Mouse (Mus musculus): ENCODE data around the gene Cdc26.

The Cdc26 gene

GRCm38 (mm10) chr4:62408601-62409282 is at the start of gene Cdc26, which contains the start of gene Prpf4:
Cdc26 (minus strand) TSS chr4:62408642.
Prpf4 (plus strand) TSS chr4:62408797.
- DNase-seq = peak; percentile 97

DNA sequence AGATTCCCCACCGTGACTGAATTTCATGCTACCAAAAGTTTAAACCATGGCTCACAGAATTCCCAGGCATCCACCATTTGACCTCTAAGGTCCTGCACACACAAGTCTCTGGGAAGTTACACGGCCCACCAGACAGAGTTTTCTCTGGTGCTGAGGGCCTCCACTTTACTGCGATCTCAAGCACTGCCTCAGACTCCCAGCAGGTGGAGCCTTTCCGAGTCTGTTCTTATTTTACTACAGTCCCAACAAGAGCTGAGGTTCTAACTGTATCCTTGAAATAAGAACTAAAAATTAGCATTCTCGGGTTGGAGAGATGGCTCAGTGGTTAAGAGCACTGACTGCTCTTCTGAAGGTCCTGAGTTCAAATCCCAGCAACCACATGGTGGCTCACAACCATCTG is 46.6 kb upstream of the Cdc26 start:
- peak; percentile 77 for DNase-seq

GRCm38 (mm10) chr4:62440986-62441385 is 32.5 kb upstream of the Cdc26 start:
- DNase-seq = no peak

DNA sequence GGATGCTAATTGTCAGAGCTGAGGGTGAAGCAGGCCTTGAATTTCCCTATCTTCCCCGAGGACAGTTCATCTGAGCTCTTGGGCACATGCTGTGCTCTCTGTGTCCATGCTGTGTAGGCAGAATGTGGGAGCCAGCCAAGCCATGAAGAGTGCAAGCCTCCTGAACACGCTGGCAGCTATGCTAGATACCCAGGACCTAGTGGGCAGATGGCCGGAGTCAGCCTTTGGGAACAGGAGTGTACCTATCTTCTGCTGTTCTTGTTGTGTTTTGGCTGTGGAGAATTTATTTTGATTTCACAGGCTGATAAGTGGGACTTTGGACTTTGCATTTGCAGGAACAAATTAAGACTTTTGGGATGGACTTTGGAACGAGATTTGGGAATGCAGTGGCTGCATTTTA is 32.1 kb upstream of the Cdc26 start:
- DNase-seq = no peak

DNA sequence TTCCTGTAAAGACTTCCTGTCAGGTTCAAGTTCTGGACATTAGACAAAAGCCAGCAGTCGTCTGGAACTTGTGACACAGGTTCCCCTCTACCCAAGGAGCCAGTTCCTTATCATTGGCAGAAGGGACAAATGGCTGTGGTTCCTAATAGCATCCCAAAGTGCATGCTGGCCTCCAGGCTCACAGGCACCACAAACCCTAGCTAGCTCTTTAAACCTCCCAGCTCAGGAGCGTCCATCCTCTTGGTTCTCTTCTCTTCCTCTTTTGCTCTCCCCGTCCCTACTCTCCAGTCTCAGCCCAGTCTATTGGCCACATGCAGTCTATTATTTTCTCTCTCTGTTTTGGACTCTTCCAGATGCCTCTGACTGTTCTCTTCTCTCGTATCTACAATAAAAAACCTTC is 31.4 kb upstream of the Cdc26 start:
- DNase-seq = no peak

DNA sequence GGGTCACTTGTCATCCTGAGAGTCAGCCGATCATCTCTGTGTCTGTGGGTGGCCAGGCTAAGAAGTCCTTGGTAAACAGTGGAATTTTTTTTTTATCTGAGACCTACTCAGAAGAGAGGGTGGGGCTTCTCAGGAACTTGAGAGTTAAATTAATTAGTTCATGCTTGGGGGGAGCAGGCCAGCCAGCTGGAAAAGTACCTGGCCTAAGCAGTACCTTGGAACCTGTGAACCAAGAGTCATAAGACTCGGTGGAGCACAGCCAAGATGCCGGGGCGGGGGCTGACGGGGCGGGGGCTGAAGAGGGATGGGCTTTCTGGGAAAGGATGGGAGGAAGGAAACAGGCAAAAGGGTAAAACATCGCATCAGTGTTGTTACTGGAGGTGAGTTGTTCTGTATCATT is 29.4 kb upstream of the Cdc26 start:
- no peak for DNase-seq

DNA sequence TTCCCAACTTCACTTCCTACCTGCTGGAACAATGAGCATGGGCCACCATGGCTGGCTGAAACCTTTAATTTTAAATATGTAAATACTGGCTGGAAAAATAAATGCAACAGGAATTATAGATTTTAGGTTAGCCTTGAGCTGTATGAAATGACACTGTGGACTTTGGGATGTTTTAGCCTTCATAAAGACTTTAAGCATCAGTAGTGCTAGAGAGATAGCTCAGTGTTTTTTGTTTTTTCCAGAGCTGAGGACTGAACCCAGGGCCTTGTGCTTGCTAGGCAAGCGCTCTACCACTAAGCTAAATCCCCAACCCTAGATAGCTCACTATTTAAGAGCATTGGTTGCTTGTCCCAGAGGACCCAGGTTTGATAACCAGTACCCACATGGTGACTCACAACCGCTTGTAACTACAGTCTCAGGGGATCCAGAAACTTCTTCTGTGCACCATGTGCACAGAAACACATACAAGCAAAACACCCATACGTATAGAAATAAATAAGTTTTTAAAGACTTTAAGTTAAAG is 28.9 kb upstream of the Cdc26 start:
- no peak for DNase-seq

DNA sequence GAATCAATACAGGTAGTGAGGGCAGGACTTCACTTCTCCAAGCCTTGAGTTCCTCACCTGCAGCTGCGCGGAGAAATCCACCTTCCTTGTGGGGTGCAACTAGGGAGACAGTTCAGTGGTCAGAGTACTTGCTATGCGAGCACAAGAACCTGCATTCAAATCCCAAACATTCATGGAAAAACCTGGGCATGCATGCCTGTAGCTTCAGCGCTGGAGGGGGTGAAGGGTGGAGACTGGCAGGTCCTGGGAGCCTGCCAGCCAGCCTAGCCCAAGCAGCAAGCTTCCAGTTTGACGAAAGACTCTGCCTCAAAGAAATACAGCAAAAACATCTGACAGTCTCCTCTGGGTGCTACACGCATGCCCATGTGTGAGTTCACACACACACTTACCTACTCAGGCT is 26.6 kb upstream of the Cdc26 start, which contains the start of gene Rnf183:
Gene Rnf183 (minus strand): TSS at position 172 of the 400 bp plus-strand sequence.
- DNase-seq = no peak

DNA sequence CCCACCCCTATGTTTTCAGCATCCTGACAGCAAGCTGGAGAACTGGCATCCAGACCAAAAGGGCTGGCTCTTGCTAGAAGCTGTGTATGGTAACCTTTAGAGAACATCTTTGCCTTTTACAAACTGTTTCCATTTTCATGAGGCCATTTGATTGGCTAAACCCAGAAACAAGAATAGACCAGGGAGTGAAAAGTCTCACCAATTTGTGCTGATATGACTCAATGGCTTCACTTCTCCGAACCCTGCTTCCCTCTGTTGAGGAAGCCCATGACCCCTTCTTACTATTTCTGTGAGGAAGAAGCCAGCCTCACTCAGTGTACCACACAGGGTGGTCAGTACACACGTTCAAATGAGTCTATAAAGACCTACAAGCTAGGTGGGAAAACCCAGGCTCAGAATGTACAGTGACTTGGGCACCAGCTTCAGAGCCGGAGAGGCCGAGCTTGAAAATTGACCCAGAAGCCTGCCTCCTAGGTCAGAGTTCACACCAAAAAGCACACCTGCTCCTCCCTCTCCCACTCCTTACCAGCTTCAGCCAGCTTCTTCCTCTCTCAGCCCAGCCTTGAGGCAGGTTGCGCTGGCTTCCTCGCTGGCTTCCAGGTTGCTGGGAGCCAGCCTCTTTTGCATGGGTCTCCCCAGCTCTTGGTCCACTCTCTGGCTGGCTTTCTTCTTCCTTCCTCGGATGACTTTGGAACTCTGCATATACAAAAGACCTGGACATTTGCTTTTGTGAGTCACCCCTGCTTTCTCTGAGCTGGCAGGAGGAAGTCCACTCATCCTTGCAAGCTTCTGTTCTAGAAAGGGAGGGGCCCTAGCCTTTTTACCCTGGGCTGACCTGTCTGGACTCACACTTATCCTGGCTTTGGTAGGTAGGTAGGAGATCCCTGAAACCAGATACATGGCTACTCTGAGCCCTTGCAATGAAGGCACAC is 25.8 kb upstream of the Cdc26 start:
- DNase-seq = no peak

DNA sequence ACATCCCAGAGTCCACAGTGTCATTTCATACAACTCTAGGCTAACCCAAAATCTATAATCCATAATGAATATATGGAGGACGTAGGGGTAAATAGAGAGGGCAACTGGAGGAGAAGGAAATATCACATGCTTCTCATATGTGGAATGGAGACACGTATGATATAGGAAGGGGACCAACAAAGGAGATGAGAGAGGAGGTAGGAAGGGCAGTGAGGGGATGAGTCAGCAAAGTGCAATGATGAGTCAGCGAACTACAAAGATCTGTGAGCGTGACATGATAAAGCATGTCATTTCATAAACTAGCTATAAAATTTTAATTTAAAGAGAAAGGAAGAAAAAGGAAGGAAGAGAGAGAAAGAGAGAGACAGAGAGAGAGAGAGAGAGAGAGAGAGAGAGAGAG is 23.1 kb upstream of the Cdc26 start:
- no peak for DNase-seq

GRCm38 (mm10) chr4:62430678-62431077 is 22.2 kb upstream of the Cdc26 start:
- no peak for DNase-seq

DNA sequence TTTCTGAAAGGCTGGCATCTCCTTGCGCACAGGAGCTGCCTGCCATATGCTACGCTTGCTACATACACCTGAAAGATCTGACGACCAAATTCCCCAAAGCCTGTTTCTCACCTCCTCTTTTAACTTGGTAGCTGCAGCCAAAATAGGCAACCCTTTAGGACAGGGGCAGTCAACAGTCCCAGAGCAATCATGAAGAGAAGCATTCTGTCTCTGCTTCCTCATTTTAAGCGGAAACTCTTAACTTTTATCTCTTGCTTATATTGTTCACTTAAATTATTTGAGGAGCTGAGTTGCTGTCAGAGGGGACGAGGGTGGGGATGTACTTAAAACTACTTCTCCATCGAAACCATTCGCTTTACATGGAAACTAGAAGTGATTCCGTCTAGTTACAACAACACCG is 21.2 kb upstream of the Cdc26 start:
- DNase-seq = no peak

DNA sequence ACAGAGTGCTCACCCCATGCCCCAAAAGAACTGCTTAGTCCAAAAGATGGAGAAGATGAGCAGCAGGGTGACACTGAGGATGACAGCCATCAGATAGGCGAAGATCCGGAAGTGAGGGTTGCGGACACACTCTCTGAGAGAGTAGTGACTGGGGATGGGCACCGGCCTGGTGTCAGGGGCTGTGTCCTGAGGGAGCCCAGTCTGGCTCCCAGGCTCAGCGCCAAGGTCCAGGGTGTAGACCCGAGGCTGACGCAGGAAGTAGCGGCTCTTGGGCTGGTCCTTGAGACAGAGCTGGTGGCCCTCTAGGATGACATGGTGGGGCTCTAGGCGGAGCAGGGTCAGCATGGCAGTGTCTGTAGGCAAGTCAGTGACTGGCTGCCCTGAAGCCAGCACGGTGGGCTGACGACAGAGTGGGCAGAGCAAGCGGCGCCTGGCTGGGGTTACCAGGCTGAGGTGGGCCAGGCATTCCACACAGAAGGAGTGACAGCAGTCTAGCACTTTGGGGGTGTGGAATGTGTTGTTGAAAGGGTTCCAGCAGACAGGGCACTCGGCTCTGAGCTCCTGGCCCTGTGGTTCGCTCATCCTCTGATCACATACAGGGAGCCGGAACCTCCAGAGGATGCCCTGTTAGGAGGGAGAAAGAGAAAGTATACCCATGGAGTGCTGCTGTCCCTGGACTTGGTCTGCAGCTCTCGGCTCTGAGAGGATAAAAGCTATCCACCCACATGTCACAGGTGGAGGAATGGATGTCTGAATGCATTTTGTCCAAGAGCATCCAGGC is 19.7 kb upstream of the Cdc26 start:
- DNase-seq = no peak

GRCm38 (mm10) chr4:62425891-62426290 is 17.4 kb upstream of the Cdc26 start:
- no peak for DNase-seq

- DNase-seq = no peak
These were observed 10.6 kb upstream of the Cdc26 start for GRCm38 (mm10) chr4:62419091-62419490.

GRCm38 (mm10) chr4:62418448-62418847 is 10.0 kb upstream of the Cdc26 start:
- no peak for DNase-seq

DNA sequence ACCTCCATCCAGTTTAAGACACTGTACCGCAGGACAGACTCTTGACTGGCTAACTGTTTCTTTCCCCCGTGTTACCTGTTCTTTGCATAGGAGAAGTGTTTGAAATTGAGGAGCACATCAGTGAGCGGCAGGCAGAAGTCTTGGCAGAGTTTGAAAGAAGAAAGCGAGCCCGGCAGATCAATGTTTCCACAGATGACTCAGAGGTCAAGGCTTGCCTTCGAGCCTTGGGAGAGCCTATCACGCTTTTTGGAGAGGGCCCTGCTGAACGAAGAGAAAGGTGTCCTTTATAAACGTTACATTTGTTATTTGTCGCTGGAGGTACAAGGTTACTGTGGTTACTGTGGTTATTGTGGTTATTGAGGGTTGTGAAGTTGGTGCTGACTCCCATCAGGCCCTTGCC is 3.2 kb upstream of the Cdc26 start:
- no peak for DNase-seq

- DNase-seq = no peak
These were observed 1.9 kb upstream of the Cdc26 start for GRCm38 (mm10) chr4:62410325-62410724.

DNA sequence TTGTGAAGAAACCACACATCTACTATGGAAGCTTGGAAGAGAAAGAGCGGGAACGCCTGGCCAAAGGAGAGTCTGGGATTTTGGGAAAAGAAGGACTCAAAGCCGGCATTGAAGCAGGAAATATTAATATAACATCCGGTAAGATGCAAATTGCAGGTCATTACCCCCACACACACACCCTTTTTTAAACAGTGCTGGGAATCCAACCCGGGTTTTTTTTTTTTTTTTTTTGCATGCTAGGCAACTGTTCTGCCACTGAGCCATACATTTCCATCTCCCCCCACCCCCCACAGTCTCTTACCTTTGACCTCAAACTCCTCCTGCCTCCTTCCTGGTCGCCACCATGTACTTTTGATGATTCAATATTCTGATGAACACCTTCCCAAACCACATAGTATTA is 1.2 kb upstream of the Cdc26 start:
- no peak for DNase-seq

DNA sequence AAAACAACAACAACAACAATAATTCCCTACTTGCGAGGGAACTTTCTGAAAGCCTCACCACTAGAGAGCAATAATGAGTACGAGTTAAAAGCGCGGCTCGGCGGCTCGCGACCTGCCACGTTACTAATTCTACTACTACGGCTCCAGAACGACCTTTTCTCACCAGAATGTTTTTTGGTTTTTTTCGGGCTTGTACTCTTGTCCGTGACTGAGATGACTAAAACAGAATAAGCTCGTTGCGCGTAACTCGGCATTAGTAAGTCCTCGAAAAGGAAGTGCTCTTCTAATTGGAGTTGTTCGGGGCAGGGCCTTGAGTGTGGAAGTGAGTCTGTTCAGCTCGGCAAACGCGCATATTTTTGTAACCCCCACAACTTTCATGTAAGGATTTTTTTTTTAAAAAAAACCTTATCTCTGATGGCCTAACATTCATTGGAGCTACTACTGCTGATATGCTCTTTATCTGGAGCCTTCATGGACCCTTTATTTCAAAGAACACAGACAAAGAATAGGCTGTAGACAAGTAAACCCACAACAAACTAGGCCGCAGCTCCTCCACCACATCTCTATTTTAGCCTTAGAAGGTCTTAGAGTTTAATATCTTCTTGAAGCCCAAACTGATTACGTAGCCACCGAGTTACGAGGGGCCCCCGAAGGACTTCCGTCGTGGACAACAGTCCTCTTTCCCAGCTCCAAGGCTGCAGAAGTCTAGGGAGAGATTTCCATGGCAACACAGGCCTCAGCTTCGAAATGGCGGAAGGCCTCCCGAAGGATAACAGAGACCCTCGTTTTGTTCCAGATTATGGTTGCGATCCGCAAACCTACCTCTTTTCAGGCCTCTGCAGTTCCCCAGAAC is 486 bp downstream of the Cdc26 start:
- peak; percentile 72 for DNase-seq

- DNase-seq = no peak
These were observed 2.3 kb downstream of the Cdc26 start for GRCm38 (mm10) chr4:62406133-62406532.

- no peak for DNase-seq
These were observed 9.5 kb downstream of the Cdc26 start for GRCm38 (mm10) chr4:62398956-62399355.
